18 mouse cellular contexts compared by ENCODE assay signal in the genomic region with DNA sequence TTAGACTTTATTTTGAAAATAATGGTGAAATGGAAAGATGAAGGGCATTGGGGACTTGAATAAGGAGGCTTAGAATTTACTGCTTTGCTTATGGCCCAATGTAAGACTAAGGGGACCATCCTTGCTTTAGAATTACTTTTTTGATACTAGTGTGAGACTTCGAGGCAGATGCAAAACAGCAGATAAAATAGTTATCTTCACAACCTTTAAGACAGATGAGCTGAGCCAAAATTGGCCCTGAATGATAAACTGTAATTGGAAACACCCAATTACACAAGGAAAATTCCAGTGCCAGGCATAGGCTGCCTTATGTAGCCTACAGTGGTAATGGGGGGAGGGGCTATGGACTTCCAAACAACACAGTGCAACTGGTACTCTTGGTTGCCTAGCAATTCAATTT.
"Had no signal": no experiment of that assay in that cellular context is flagged by ENCODE, and none has a peak within 500 bp of the region (broad histone marks: within the 10 kb centered on the region; RNA-seq: fewer than 3 reads in every experiment).

No protein-coding gene starts in this region.

- H3K9ac ChIP-seq: lung, embryonic 14.5 days; midbrain, embryonic 12.5 days; neural tube, embryonic 13.5 days; neural tube, embryonic 15.5 days had no signal

- H3K4me1 ChIP-seq: midbrain, embryonic 10.5 days; midbrain, embryonic 12.5 days; neural tube, embryonic 13.5 days; neural tube, embryonic 15.5 days had no signal

- H3K4me2 ChIP-seq: lung, embryonic 14.5 days; midbrain, embryonic 12.5 days; neural tube, embryonic 13.5 days; neural tube, embryonic 15.5 days had no signal

- H3K36me3 ChIP-seq: midbrain, embryonic 10.5 days; midbrain, embryonic 12.5 days; neural tube, embryonic 13.5 days; neural tube, embryonic 15.5 days had no signal

- H3K27ac ChIP-seq: midbrain, embryonic 10.5 days; midbrain, embryonic 12.5 days; neural tube, embryonic 13.5 days; neural tube, embryonic 15.5 days had no signal

- H3K9me3 ChIP-seq: midbrain, embryonic 10.5 days; midbrain, embryonic 12.5 days; neural tube, embryonic 13.5 days; neural tube, embryonic 15.5 days had no signal

- ATAC-seq: midbrain, embryonic 16.5 days had no signal

- H3K4me3 ChIP-seq: midbrain, embryonic 10.5 days; midbrain, embryonic 12.5 days; myocyte; neural tube, embryonic 13.5 days; neural tube, embryonic 15.5 days had no signal

- DNase-seq: lung, embryonic 14.5 days; lung, postnatal 10 days; lung, postnatal 4 days; midbrain, embryonic 14.5 days; retina, postnatal 1 day; right cerebral cortex, adult 18-20 months; right cerebral cortex, postnatal 25 days; right cerebral cortex, postnatal 4 days; spleen, adult 18-20 months; thymus, adult 18-20 months; thymus, postnatal 25 days; thymus, postnatal 4 days had no signal

- H3K27me3 ChIP-seq: midbrain, embryonic 12.5 days; neural tube, embryonic 13.5 days; neural tube, embryonic 15.5 days had no signal
